Mouse (Mus musculus) gastrocnemius, postnatal 10 days (tissue): Measurements from ENCODE around the gene Ano6. TPM values are rescaled to one million over a fixed set of nuclear protein-coding genes. Genes with fewer than 3 reads are reported as not detected.

Experiments used
- DNase-seq: peaks from one replicate; pipeline ENCODE4 v3.0.0; 2021; ENCODE audit warnings: mixed read lengths
- total RNA-seq, 2 experiments: library from RNA; stranded (reverse); gene quantifications; 2 replicates each; pipeline ENCODE4 v1.2.3; 2021

Gene Ano6
- total RNA-seq, 2 experiments from 2014 or later = 64.8 to 76.4 TPM

DNA sequence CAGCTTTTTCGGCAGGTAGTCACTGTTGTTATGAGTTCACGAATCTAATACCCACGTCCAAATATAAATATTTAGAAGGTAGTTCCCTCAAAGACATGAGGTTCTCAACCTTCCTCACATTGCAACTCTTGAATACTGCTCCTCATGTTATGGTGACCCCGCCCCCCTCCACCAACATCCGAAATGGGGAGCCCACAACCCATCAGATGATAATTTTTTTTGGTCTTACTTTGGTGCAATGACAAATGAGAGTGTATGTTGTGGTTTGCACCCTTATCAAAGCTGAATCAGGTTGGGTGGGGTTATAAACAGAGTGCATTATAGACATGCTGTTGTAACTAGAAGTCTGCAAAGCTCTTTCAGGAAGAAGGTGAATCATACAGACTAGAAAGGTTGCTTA is 99.7 kb downstream of the Ano6 start:
- DNase-seq = no peak

DNA sequence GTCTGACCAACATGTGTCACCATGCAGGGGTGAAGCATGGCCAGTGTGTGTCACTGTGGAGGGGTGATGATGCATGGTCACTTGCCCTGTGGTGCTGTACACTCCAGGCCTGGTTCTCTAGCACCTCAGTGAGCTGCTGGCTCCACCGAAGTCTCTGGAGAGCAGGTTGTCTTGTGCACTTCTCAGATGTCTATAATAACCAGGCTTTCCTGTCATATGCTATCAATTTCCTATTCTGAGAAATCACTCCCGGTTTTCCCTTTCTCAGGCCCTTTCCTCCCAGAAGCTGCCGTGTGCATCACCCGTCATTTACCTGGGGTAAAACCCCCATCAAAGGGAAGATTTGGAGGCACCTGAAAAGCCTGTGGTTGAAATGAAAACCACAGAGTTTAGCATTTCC is 101.5 kb downstream of the Ano6 start:
- no peak for DNase-seq

DNA sequence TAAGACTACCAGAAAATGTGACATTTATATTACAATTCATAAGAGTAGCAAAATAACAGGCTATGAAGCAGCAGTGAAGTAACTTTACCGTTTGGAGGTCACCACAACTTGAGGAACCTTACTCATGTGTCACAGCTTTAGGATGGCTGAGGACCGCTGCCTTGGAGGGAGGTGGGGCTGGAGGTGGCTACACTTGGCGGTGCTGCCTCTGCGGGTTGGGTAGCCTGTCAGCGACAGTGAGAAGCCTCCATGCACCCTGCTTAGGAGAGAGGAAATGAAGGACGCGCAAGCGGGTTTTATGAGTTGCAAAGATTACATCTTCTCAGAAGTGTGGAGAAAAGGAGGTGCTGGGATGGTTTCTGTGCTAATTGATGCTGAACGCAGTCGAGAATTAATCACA is 102.3 kb downstream of the Ano6 start:
- DNase-seq = no peak

DNA sequence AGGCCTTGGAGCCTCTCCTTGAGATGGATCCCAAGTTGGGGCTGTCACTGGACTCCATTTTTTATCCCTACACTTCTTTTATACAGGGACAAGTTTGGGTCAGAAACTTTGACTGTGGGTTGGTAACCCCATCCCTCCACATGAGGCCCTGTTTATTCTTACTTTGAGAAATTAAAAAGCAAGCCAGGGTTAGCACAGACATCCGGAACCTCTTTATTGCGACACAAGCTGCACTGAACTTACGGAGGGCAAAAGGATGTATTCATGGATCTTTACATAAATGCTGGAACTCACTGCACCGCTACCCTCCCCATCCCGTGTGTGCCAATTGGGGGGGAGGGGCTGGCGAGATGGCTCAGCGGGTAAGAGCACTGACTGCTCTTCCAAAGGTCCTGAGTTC is 105.1 kb downstream of the Ano6 start:
- DNase-seq = no peak

DNA sequence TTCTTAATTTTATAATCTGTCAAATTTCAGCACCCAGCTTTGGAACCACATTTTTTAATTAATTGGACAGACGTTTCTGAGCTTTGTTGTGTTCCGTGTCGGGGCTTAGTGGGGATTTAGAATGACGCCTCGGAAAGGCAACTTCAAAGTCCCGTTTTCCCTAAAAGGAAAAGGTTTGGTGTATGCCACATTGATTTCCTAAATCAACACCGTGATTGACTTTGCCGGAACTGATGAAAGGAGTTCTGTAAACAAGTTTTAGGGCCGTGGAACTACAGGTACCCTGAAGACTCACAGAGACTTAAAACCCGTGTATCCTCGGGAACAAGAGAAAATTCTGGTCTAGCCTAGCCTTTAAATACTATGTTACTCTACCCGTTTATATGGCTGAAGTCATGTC is 107.0 kb downstream of the Ano6 start:
- DNase-seq = no peak

DNA sequence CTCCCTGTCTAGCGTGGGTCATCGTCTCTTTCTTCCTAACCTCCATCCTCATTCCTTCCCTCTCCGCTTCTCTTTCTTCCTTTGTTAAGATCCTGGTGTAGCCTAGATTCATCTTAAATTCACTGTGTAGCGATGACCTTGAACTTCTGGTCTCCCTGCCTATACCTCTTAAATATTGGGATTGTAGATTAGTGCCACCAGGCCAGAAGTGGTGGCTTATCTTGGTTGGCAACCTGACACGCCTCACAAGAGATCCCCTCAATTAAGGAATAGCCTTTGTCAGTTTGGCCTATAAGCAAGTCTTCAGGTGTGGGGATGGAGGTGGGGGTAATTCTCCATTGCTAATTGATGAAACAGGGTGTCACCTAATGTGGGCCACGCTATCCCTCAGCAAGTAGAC is 107.8 kb downstream of the Ano6 start:
- DNase-seq = no peak

DNA sequence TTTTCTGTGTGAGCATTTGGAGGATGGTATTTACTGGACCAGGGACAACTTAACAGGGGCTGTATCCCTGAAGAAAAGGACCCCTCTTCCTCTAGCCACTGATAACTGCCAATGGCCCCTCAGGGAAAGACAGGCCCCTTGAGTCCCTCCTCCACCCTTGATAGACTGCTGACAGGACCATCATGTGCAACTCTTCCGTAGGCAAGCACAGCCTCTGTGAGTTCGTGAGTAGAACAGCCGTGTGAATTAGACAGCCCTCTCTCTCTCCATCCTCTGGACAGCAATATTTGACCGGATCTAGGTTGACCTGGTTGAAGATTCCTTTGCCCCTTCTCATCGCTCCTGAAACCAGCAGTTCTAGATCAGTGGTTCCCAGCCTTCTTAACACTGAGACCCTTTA is 111.8 kb downstream of the Ano6 start:
- DNase-seq = no peak

DNA sequence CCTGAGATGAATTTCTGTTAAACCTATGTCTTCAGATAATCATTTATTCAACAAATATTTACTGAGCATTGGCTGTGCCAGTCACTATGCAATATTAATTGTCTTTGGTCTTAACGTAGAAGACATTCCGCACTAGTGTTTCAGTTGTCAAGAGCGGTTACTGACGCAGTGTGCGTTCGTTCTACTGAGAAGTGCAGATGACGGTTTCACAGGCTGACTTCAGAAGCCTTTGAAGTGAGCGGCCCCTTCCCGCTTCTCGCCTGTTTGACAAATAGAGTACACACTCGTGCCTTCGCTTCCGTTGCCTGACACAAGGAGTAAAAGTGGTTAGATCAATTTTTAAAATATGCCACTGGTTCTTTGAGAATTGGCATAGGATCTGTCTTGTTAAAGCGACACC is 113.6 kb downstream of the Ano6 start:
- no peak for DNase-seq

DNA sequence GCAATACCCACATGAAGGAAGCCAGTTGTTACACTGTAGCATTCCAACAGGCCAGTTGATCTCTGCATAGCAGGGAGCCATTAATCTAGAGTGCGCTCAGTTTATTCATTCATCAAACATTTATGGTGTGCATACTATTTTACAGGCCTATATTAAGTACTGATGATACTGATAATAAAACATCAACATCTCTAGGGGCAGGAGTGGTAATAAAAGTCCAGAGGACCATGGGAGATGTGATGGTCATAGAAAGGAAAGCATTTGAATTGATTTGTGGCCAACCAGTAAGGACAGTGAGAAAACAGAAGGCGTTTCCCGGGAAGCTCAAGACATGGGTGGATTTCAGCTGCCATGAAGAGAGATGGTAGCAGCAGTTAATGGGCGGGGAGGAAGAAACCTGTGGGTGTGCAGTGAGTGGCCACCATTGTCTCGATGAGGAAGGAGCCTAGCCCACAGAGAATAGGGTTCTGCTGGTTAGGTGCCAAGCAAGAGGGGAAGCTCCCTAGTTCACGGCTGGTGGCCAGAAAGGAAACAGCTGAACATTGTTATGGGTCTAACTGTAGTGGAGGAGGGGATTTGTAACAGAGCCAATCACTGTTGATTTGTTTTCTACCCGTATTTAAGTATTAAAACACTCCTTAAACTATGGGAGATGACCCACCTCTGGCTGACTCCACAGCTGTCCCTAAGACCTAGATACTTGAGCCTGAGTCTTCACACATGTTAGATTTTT is 115.5 kb downstream of the Ano6 start:
- peak; percentile 42 for DNase-seq

DNA sequence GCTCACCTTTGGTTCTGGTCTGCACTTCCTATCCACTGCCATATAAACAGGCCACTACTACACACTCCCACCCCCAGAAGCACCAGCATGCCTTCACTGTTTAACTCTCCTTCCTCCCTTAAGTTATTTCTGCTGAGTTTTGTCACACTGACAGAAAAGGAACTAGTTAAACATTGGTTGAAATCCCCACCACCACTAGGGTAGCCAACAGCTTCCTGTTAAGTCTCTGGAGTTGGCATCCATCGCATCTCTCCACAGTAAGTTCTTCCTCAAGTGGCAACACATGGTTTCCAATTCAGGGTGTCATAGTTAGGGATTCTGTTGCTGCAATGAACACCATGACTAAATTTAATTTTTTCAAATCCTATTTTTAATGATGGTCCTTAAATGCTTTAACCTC is 116.2 kb downstream of the Ano6 start:
- no peak for DNase-seq

DNA sequence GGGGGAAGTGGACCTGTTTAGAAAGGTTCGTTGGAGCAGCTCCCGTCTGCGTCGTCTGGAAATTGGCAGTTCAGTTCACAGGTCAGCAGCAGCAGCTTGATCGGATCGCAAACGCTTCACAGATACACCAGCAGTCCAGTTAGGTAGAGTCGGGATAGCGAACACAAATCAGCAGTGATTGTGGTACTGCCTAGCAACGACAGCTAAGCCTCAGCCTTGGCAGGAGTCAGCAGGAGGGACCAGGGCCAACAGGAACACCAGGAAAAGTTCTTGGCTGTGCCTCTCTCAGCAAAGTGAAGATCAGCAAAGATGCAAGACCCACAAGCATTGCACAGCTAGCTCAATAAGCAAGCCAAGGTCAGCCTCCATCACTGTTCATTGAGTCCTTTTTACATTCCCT is 116.7 kb downstream of the Ano6 start:
- peak; percentile 71 for DNase-seq

DNA sequence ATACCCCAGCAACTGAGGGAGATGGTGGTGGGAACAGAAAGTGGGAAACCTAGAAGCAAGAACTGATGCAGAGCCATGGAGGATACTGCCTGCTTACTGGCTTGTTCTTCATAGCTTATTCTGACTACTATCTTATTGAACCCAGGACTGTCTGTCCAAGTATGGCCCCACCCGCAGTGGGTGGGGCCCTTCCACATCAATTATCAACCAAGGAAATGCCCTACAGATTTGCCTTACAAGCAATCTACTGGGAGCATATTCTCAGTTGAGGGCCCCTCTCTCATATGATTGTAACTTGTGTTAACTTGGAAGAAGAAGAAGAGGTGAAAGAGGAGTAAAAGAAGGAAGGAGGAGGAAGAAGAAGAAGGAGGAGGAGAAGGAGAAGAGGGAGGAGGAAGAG is 117.3 kb downstream of the Ano6 start:
- no peak for DNase-seq

DNA sequence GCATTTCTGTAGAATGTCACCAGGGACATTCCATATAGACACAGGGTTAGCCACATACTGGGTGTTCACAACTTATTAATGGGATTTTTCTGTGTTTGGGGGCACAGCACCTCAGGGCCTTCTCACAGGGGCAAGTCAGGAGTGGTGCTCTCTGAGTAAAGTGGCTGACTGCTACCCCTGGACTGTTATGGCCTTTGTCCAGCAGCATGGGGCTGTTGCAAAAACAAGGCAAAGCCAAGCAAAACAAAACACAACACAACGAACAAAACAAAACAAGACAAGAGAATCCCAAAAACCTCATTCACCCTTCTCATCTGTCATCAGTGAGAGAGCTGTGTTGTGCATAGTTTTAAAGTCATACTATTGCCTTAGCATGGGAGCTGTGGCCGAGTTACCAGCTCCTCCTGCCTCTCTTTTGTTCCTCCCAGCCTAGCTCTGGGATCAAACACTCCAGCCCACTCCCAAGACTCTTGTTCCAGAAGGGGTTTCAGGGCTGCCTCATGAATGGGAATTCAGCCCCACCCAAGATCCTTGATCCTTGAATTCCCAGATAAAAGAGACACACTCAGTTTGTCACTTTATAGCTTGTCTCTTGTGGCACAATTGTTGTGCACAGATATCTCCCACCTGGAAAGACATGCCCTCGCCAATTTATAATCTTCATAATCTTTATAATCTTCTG is 119.6 kb downstream of the Ano6 start:
- DNase-seq = no peak

DNA sequence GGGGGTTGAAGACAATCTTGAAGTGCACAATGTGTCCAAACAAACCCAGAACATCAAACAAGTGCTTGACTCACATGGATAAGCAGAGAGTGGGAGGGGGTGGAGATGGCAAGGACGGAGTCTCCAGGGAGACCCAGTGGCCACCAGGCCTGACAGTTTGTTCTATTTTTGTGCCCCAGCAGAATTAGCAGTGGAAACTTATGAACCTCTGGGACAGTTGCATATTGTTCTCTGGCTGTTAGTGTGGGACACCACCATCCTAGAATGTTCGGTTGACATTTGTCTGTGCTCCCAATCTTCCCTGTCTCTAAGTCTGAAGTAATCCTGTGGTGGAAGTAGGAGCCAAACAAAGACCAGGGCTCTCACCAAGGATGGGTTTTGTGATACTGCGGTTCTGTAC is 124.3 kb downstream of the Ano6 start:
- no peak for DNase-seq

DNA sequence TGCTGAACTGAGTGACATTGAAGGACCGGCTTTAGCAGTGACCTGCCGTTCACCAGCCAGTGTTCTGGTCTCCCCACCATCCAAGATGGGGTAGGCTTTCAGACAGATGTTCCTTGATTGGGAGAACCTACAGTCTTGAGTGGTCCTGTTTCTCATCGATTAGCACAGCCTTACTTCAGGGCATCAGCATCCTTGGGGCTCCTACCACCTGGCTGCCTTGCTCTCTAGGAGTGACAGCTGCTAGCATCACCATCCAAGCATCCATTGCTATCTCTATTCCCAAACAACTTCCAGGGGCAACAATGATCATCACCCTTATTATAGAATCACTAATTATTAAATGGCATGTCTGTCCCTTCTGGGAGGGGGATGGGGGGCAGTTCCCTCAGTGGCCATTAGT is 124.8 kb downstream of the Ano6 start:
- DNase-seq = no peak

DNA sequence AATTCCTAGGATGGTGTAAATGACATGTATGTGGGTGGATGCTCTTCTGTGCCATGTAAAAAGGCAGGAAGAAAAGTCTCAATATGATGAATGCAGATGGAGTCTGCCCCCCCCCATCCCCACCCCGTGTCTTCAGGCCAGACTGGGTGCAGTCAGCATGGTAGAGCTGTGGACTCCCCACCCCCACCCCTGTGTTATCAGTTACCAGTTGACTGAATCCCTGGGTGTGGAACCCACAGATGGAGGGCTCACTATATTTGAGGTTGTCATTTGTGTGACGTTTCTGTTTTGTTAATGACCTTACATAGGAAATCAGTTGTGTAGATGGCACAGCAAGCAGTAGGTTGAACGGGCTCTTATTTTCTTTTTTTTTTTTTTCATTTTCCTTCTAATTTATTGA is 126.7 kb downstream of the Ano6 start:
- DNase-seq = no peak

DNA sequence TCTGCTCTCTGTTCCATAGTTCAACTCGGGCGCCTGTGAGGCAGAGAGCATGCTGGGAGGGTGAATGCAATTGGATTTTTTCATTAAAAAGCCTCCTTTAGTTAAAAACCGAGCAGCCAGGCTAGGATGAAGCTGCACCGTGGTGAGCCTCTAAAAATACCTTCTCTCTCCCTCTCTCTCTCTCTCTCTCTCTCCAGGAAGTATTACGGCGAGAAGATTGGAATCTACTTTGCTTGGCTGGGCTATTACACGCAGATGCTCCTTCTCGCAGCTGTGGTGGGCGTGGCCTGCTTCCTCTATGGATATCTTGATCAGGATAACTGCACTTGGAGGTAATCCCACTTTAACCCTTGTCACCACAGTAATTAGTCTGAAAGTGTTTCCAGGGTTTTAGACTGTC is 129.4 kb downstream of the Ano6 start:
- DNase-seq = peak; percentile 42

DNA sequence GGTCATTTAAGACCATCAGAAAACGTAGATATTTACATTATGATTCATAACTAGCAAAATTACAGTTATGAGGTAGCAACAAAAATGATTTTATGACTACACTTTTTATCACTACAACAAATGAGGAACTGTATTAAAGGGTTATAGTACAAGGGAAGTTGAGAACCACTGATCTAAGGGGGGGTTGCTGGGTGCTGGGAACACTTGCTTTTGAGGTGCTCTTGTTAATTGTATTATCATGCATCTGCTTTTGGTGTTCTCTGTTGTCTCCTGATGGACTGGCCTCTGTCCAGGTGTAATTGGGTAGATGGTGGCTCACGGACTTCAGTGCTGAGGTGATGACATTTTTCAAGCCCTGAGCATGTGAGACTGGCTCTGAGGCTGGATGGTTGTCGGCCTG is 130.4 kb downstream of the Ano6 start:
- no peak for DNase-seq

DNA sequence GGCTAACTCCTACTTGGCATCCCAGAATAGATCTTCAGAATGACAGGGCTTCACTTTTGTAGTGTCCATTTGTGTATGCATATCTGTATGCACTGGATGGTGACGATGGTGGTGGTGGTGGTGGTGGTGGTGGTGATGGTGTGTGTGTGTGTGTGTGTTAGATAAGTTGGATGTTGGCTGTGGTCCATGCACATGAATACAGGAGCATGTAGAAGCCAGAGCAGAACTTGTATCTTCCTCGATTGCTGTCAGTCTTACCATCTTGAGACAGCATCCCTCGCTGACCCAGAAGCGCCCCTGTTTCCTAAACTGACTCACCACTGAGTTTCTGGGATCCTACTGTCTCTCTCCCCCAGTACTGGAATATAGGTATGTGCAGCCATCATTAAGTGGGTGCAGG is 131.0 kb downstream of the Ano6 start:
- DNase-seq = no peak

DNA sequence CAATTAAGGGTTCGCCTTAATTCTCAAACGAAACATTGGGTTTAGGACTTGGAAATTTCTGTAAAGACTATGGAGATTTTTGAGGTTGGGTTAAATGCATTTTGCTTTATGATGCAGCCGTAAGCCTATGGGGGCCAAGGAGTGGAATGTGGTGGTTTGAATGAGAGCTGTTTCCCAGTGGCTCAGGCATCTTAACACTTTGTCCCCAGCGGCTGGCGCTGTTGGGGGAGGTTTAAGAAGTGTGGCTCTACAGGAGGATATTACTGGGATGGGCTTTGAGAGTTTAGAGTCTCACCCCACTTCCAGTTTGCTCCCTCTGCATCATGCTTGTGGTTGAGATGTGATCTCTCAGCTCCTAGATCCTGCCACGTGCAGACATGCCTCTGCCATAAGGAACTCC is 131.9 kb downstream of the Ano6 start:
- no peak for DNase-seq

DNA sequence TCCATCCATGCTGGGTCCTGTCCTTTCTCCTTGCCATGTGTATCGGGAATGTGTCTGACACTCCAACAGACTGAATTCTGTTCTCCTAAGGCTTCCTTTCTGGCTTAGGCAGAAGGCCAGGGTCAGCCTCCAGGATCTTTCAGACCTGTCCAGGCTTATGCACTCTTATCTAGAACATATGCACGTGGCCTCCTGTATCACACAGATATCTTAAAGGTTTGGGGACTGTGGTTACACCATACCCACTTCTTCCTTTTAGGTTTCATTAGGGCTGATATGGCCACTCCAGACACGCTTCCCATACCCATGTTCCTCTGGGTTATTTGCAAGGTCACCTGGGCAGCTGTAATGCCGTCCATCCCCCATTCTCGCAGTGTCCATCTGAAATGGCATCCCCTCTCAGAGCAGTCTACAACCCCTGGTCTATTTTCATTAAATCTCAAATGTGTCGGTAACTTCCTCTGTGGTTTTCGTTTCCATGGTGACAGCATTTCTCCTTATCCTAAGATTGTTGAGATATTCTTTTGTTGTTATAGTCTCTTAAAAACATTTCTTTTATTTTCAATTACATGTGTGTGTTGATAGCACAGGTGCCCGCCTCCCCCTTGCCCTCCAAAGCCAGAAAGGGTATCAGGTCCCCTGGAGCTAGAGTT is 134.8 kb downstream of the Ano6 start:
- DNase-seq = no peak

DNA sequence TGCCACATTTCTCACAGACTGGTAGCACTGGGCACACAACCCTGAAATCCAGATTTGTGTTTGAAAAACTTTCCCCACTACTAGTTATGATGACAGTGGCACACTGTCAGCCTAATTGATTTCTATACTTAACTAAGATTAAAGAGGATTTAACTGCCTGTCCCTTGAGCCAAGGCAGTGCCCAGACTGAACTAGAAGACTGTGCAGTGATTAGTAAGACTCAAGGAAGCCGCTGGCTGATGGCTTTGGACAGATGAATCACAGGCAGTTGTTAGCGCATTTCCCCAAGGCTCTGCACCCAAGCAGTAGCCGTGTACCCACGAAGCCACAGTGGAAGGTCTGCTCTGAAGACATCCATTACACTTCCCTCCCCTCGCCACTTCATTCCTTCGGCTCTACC is 138.4 kb downstream of the Ano6 start:
- no peak for DNase-seq

DNA sequence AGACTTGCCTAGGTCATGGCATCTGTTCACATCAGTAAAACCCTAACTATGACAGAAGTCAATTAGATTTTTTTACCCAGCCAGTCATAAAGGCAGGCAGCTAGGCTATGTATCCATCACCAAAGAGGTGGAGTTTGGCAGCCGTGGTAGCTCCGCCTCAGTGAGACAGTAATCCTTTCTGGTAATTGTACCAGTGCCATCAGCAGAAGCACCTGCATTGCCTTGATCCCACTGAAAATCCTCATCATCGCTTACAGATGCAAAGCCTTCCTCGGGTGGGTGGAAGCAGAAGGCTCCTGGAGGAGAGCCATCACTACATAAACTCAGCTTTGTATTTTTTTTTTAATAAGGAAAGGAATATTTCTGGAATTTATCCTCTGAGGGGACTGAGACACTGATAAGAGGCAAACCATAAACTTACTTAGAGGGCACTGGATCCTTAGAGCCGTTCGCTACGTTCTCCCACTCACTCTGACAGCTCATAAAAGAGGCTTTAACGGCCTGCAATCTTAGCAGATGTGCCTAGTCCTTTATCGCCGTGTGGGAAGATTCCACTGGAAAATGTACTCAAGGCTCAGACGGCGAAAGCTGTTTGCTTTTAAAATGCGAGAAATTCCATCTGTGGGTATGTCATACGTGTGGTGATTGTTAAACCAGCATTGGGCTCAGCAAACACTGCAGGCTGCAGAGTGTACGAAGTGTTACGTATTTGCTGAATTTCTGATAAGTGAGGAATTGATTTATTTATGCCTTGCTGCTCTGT is 140.6 kb downstream of the Ano6 start:
- DNase-seq = no peak
